Mouse (Mus musculus): ENCODE measurements at regions not wholly inside any gene's neighbourhood (a gene's known extent, or its start where the extent isn't known, plus 50 kb on each side); places are given as distances from the start of the nearest gene placed in this dataset.
A peak's percentile ranks its signal among the peaks of the same experiment; 100 is the strongest.

GRCm38 (mm10) chr14:91889141-91889631 is 2001.3 kb downstream of the Pcdh9 start:
- H3K9ac ChIP-seq: no peak overlapping the region
- WGBS: 89% methylated on average over 9 of the region's 9 CpGs
- no peaks in the 10 kb centered on the region for H3K36me3 ChIP-seq
- no peak overlapping the region for H3K4me3 ChIP-seq
- H3K27me3 ChIP-seq: no peaks in the 10 kb centered on the region
- H3K4me2 ChIP-seq (replicated peaks): no peak overlapping the region
- no peaks in the 10 kb centered on the region for H3K4me1 ChIP-seq
- 0 out of 2 replicates have a peak, but pooled peaks cover 2% of the 10 kb centered on the region for H3K9me3 ChIP-seq
- no peak for ATAC-seq (ENCODE audit: low FRiP score, low read depth)
- H3K27ac ChIP-seq: no peak overlapping the region

- Histone ChIP-seq H3K36me3 (no peaks in the 10 kb centered on the region), H3K9ac (no peak overlapping the region), H3K4me1 (no peaks in the 10 kb centered on the region), H3K4me3 (no peak overlapping the region), H3K27me3 (no peaks in the 10 kb centered on the region), H3K9me3 (no peaks in the 10 kb centered on the region), H3K4me2 (replicated peaks) (no peak overlapping the region), H3K27ac (no peak overlapping the region)
- no peak for ATAC-seq (ENCODE audit: low FRiP score, low read depth)
- WGBS: 81% methylated on average over 5 of the region's 5 CpGs
These were observed 2024.4 kb downstream of the Pcdh9 start for GRCm38 (mm10) chr14:91865935-91866664.

- Histone ChIP-seq H3K4me2 (replicated peaks) (no peak overlapping the region), H3K9ac (no peak overlapping the region), H3K36me3 (no peaks in the 10 kb centered on the region), H3K4me1 (no peaks in the 10 kb centered on the region), H3K27ac (no peak overlapping the region), H3K27me3 (no peaks in the 10 kb centered on the region), H3K4me3 (no peak overlapping the region), H3K9me3 (no peaks in the 10 kb centered on the region)
- peak; percentile 87; the same call in 1 of the 2 replicates for ATAC-seq (ENCODE audit: low FRiP score, low read depth)
- 44% methylated on average over 8 of the region's 8 CpGs for WGBS
These were observed 2038.2 kb downstream of the Pcdh9 start for GRCm38 (mm10) chr14:91852258-91852657.

Data from limb, embryonic 13.5 days (tissue).